Mouse (Mus musculus): ENCODE measurements at regions not wholly inside any gene's neighbourhood (a gene's known extent, or its start where the extent isn't known, plus 50 kb on each side); places are given as distances from the start of the nearest gene placed in this dataset.

Small RNA genes in the stretch of these regions (microRNA-seq; reads per million reads assigned to microRNA genes)
- 0 reads per million in 2 experiments for gene Mir6368
